Mouse (Mus musculus): ENCODE results near the gene Cep55. TPM values are rescaled to one million over a fixed set of nuclear protein-coding genes. Genes with fewer than 3 reads are reported as not detected.

Gene Cep55
- polyA plus RNA-seq, 1 experiment: 23.2 TPM

- no peak overlapping the region for H3K27ac ChIP-seq (ENCODE audit: insufficient read depth, low read depth, low read length)
- TF ChIP-seq POLR2A (IDR thresholded peaks at IDR 0.05; ENCODE audit: borderline replicate concordance, low read depth, low read length): no peak
- no peak for TF ChIP-seq CTCF (IDR thresholded peaks at IDR 0.05; ENCODE audit: low read depth, low read length)
- H3K4me3 ChIP-seq (ENCODE audit: insufficient read depth, low read length): no peak overlapping the region
- H3K4me1 ChIP-seq (ENCODE audit: control insufficient read depth, insufficient read depth, low read length): no peaks in the 10 kb centered on the region
Measured at GRCm38 (mm10) chr19:38063201-38063600, 8.4 kb downstream of the Cep55 start.

GRCm38 (mm10) chr19:38064051-38064450 lies 9.2 kb downstream of the Cep55 start:
- no peak overlapping the region for H3K27ac ChIP-seq (ENCODE audit: insufficient read depth, low read depth, low read length)
- H3K4me3 ChIP-seq (ENCODE audit: insufficient read depth, low read length): no peak overlapping the region
- H3K4me1 ChIP-seq (ENCODE audit: control insufficient read depth, insufficient read depth, low read length): no peaks in the 10 kb centered on the region
- TF ChIP-seq POLR2A (IDR thresholded peaks at IDR 0.05; ENCODE audit: borderline replicate concordance, low read depth, low read length) (no peak), CTCF (IDR thresholded peaks at IDR 0.05; ENCODE audit: low read depth, low read length) (no peak)

- Histone ChIP-seq H3K27ac (ENCODE audit: insufficient read depth, low read depth, low read length) (no peak overlapping the region), H3K4me3 (ENCODE audit: insufficient read depth, low read length) (no peak overlapping the region), H3K4me1 (ENCODE audit: control insufficient read depth, insufficient read depth, low read length) (no peaks in the 10 kb centered on the region)
- TF ChIP-seq CTCF (IDR thresholded peaks at IDR 0.05; ENCODE audit: low read depth, low read length) (no peak), POLR2A (IDR thresholded peaks at IDR 0.05; ENCODE audit: borderline replicate concordance, low read depth, low read length) (no peak)
Measured at GRCm38 (mm10) chr19:38073226-38073625, 18.4 kb downstream of the Cep55 start.

DNA sequence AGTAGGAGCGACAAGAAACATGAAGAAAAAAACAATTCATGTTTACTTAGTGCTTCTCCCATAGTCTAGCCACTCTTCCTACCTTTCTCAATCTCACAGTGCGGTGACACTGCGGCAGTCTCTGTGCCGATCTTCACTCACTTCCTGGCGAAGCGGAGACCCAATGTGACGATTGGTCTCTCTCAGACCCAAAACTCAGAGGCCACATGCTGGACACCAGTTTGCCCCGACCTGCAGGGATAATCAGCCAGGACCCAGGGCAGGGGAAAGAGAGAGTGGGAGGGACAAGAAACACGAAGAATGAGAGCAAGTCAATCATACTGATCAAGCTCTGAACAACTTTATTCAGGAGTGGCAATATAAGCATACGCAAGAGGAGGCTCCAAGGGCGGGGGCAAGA lies 20.2 kb downstream of the Cep55 start:
- Histone ChIP-seq H3K27ac (ENCODE audit: insufficient read depth, low read depth, low read length) (no peak overlapping the region), H3K4me3 (ENCODE audit: insufficient read depth, low read length) (no peak overlapping the region), H3K4me1 (ENCODE audit: control insufficient read depth, insufficient read depth, low read length) (no peaks in the 10 kb centered on the region)
- no peak for TF ChIP-seq POLR2A (IDR thresholded peaks at IDR 0.05; ENCODE audit: borderline replicate concordance, low read depth, low read length)
- no peak for TF ChIP-seq CTCF (IDR thresholded peaks at IDR 0.05; ENCODE audit: low read depth, low read length)

GRCm38 (mm10) chr19:38076251-38076650 lies 21.4 kb downstream of the Cep55 start:
- no peak overlapping the region for H3K27ac ChIP-seq (ENCODE audit: insufficient read depth, low read depth, low read length)
- TF ChIP-seq POLR2A (IDR thresholded peaks at IDR 0.05; ENCODE audit: borderline replicate concordance, low read depth, low read length) (no peak), CTCF (IDR thresholded peaks at IDR 0.05; ENCODE audit: low read depth, low read length) (no peak)
- H3K4me1 ChIP-seq (ENCODE audit: control insufficient read depth, insufficient read depth, low read length): no peaks in the 10 kb centered on the region
- H3K4me3 ChIP-seq (ENCODE audit: insufficient read depth, low read length): no peak overlapping the region

DNA sequence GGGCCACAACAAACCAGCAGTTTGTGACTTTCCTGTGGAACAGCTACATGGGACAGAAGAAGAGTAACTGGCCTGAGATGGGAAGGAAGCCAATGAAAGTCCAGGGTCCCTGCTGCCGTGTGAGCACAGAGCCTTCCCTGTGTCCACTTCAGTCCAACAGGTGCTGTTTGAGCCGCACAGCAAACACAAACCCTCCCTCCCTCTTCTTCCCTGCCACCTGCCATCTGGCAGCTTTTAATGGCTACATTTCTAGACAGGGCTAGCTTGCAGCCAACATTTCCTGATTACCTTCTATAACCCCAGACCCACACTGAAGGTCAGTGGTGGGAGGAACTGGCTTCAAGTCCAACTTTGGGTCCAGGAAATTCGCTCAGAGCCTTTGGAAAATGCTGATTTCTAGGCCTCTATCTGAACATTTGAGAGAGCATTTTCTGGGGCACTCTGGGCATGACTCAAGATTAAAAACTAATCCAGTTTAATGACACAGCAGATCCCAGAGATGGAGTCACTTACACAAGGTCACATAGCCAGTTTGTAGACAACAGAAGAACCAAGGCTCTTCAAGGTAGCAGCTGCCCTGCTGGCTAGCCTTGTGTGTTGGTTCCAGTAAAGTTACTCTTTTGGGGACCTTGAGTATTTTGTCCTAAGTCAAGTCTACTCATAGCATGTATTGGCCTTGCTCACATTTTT lies 23.2 kb downstream of the Cep55 start:
- TF ChIP-seq POLR2A (IDR thresholded peaks at IDR 0.05; ENCODE audit: borderline replicate concordance, low read depth, low read length) (no peak), CTCF (IDR thresholded peaks at IDR 0.05; ENCODE audit: low read depth, low read length) (no peak)
- Histone ChIP-seq H3K4me1 (ENCODE audit: control insufficient read depth, insufficient read depth, low read length) (no peaks in the 10 kb centered on the region), H3K4me3 (ENCODE audit: insufficient read depth, low read length) (no peak overlapping the region), H3K27ac (ENCODE audit: insufficient read depth, low read depth, low read length) (no peak overlapping the region)

DNA sequence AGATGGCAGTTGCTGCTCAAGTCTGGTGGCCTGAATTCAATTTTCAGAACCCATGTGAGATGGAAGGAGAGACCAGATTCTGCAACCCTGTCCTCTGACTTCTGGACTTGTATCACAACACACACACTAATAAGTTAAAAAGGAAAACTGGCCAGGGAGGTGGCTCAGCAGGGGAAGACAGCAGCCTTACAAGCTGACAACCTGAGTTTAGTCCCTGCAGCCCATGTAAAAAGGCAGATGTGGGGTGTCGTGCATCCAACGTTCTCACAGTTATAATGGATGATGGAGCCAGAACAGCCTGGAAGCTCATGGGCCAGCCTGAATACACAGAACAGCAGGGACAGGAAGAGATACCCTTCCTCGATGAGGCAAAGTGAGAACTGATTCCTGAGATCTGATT lies 26.6 kb downstream of the Cep55 start:
- no peak overlapping the region for H3K4me3 ChIP-seq (ENCODE audit: insufficient read depth, low read length)
- no peak for TF ChIP-seq POLR2A (IDR thresholded peaks at IDR 0.05; ENCODE audit: borderline replicate concordance, low read depth, low read length)
- TF ChIP-seq CTCF (IDR thresholded peaks at IDR 0.05; ENCODE audit: low read depth, low read length): no peak
- H3K4me1 ChIP-seq (ENCODE audit: control insufficient read depth, insufficient read depth, low read length): no peaks in the 10 kb centered on the region
- no peak overlapping the region for H3K27ac ChIP-seq (ENCODE audit: insufficient read depth, low read depth, low read length)

DNA sequence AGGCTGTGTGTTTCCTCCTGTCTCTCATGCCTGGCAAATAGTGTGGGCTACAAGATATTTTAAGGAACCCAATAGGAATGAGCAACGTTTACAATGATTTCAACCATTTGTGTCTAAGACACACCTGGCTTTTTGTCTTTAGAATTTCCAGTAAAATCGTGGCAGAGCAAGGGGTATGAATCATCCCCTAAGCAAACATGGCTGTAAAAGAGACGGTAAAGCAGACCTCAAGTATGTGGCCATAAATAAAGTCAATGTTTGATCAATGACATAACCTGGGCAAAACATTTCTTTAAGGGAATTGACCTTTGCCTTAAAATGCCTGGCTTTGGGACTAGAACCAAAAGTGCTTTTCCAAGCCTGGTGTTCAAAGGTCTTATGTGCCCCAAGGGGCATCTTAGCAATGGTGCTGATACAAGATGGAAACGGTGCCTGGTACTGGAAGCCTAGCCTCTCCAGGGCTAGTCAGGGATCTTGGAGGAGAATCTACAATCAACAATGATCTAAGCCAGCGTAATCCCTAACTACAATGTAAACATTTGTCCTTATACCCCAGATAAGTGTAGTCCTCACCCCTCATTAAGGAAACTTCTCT lies 28.2 kb downstream of the Cep55 start:
- Histone ChIP-seq H3K4me3 (ENCODE audit: insufficient read depth, low read length) (no peak overlapping the region), H3K27ac (ENCODE audit: insufficient read depth, low read depth, low read length) (no peak overlapping the region), H3K4me1 (ENCODE audit: control insufficient read depth, insufficient read depth, low read length) (no peaks in the 10 kb centered on the region)
- TF ChIP-seq POLR2A (IDR thresholded peaks at IDR 0.05; ENCODE audit: borderline replicate concordance, low read depth, low read length) (no peak), CTCF (IDR thresholded peaks at IDR 0.05; ENCODE audit: low read depth, low read length) (no peak)

- TF ChIP-seq CTCF (IDR thresholded peaks at IDR 0.05; ENCODE audit: low read depth, low read length): no peak
- TF ChIP-seq POLR2A (IDR thresholded peaks at IDR 0.05; ENCODE audit: borderline replicate concordance, low read depth, low read length): no peak
- Histone ChIP-seq H3K27ac (ENCODE audit: insufficient read depth, low read depth, low read length) (no peak overlapping the region), H3K4me3 (ENCODE audit: insufficient read depth, low read length) (no peak overlapping the region), H3K4me1 (ENCODE audit: control insufficient read depth, insufficient read depth, low read length) (no peaks in the 10 kb centered on the region)
Measured at GRCm38 (mm10) chr19:38085841-38086240, 31.0 kb downstream of the Cep55 start.

DNA sequence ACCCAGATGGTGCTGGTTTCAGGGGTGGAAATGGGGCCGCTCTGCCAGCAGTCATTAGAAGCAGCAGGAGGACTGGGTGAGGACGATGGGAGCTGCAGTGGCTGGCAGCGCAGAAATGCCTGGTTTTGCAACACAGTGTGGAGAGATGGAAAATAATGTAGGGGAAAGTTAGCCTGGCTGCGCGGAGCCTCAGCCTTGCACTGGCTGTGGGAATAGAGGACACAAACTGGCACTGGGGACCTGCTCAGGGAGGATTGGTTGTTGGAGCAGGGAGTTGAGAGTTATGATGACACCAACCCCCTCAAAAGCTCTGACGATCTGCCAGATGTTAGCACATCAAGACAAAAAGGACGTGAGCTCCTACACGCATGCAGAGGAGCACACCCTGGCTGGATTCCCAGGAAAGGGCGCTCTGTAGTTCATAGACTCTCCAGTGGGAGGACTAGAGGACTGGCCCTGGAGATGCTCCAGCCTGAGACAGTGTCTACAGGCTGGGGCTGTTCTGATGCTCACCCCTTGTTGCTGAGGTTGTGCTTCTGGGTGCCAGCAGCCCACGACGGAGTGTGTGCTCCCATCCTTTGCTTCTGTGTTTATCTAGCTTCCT lies 32.2 kb downstream of the Cep55 start:
- TF ChIP-seq POLR2A (IDR thresholded peaks at IDR 0.05; ENCODE audit: borderline replicate concordance, low read depth, low read length): no peak
- no peak for TF ChIP-seq CTCF (IDR thresholded peaks at IDR 0.05; ENCODE audit: low read depth, low read length)
- Histone ChIP-seq H3K4me3 (ENCODE audit: insufficient read depth, low read length) (no peak overlapping the region), H3K4me1 (ENCODE audit: control insufficient read depth, insufficient read depth, low read length) (peaks cover 4% of the 10 kb centered on the region), H3K27ac (ENCODE audit: insufficient read depth, low read depth, low read length) (no peak overlapping the region)
